Mouse (Mus musculus) left cerebral cortex, postnatal 36 days (tissue): ENCODE measurements around the gene Defa34. TPM values are rescaled to one million over a fixed set of nuclear protein-coding genes. Genes with fewer than 3 reads are reported as not detected.
"Not testable (repeated sequence)": the region's sequence is repeated elsewhere in the genome, so short reads cannot be mapped to it uniquely, and the experiment has no call there.

Experiments used
- DNase-seq, 2 experiments: peaks; one replicate each; pipeline ENCODE4 v3.0.0; 2021 to 2022; ENCODE audit warnings: low spot score in 2 of 2, mixed read lengths in 1 of 2
- intact Hi-C: fragments of 180-260 bp; cut with DNase I; formaldehyde crosslinking; loops from one replicate; pipeline ENCODE4 v1.15.1; 2025
- total RNA-seq, 2 experiments: library from RNA; stranded (reverse); gene quantifications; 2 replicates each; pipeline ENCODE4 v1.2.3; 2021

Gene Defa34
- not detected for total RNA-seq

DNA sequence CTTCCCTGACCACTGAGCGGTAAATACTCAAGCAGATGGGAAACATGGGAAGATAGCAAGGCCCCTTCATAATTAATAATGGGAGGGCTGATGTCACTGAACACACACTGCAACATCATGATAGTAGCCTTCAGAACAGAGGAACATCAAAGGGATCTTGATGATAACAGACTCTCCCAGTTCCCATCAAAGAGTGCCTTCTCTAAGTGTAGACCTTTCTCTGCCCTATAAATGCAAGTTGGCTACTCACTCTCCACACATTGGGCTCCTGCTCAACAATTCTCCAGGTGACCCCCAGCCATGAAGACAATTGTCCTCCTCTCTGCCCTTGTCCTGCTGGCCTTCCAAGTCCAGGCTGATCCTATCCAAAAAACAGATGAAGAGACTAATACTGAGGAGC, at the start of gene Defa34:
Defa34 (plus strand) TSS at position 301 of the 400 bp plus-strand sequence.
- intact Hi-C loops, DNase-seq: not testable (repeated sequence)

DNA sequence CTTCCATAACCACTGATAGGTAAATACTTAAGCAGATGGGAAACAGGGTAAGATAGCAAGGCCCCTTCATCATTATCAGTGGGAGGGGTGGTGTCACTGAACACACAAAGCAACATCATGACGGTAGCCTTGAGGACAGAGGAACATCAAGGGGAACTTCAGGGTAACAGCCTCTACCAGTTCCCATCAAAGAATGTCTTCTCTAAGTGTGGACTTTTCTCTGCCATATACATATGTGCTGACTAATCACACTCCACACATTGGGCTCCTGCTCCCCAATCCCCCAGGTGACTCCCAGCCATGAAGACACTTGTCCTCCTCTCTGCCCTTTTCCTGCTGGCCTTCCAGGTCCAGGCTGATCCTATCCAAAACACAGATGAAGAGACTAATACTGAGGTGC, 47.7 kb upstream of the Defa34 start, which contains the start of gene Defa26:
Defa26 (plus strand) TSS at position 301 of the 400 bp plus-strand sequence.
- intact Hi-C loops, DNase-seq: not testable (repeated sequence)

DNA sequence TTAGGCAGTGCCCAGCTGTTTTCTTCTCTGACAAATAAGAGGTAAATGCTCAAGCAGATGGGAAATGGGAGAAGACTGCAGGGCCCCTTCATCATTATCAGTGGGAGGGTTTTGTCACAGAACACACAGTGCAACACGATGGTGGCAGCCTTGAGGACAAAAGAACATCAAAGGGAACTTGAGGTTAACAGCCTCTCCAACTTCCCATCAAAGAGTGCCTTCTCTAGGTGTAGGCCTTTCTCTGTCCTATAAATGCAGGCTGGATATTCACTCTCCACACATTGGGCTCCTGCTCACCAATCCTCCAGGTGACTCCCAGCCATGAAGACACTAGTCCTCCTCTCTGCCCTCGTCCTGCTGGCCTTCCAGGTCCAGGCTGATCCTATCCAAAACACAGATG, 10.1 kb upstream of the Defa34 start, which contains the start of gene Defa17:
Defa17 (plus strand) TSS at position 301 of the 400 bp plus-strand sequence.
- intact Hi-C loops = not testable (repeated sequence)

DNA sequence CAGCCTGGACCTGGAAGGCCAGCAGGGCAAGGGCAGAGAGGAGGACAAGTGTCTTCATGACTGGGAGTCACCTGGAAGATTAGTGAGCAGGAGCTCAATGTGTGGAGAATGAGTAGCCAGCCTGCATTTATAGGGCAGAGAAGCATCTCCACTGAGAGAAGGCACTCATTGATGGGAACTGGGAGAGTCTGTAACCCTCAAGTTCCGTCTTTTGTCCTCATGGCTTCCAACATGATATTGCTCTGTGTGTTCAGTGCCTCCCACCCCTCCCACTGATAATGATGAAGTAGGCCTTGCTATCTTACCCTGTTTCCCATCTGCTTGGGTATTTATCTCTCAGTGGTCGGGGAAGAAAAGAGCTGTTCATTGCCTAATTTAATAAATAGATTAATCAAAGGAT, 37.9 kb downstream of the Defa34 start, which contains the start of gene AY761184:
AY761184 (minus strand) TSS at position 101 of the 400 bp plus-strand sequence.
- intact Hi-C loops, DNase-seq: not testable (repeated sequence)

More for the DNA sequence above, 10.1 kb upstream of the Defa34 start, which contains the start of gene Defa17:
- DNase-seq = not testable (repeated sequence)

Other genes starting within 250 kb of the Defa34 start
- not detected for gene Defa36, start 238.4 kb upstream of the Defa34 start, total RNA-seq
- gene Gm7849, start 209.2 kb upstream of the Defa34 start, total RNA-seq = not detected
- not detected for gene Defa20, start 156.5 kb upstream of the Defa34 start, total RNA-seq
- not detected for gene Defa32, start 136.8 kb upstream of the Defa34 start, total RNA-seq
- not detected for gene Defa37, start 100.4 kb upstream of the Defa34 start, total RNA-seq
- not detected for gene Defa28, start 82.8 kb upstream of the Defa34 start, total RNA-seq
- not detected for gene Gm7861, start 71.3 kb upstream of the Defa34 start, total RNA-seq
- not detected for gene Defa26, start 47.6 kb upstream of the Defa34 start, total RNA-seq
- gene Defa17, start 10.0 kb upstream of the Defa34 start, total RNA-seq = not detected
- gene AY761184, start 37.8 kb downstream of the Defa34 start, total RNA-seq = not detected
- gene Defa24, start 68.7 kb downstream of the Defa34 start, total RNA-seq = not detected
- gene Defb50, start 157.7 kb downstream of the Defa34 start, total RNA-seq = not detected
- not detected for gene Defb2, start 174.1 kb downstream of the Defa34 start, total RNA-seq
- not detected for gene Defb10, start 193.1 kb downstream of the Defa34 start, total RNA-seq
- not detected for gene Defb9, start 219.6 kb downstream of the Defa34 start, total RNA-seq
- gene Defb11, start 240.6 kb downstream of the Defa34 start, total RNA-seq = not detected